26 mouse cellular contexts compared by ENCODE assay signal in genomic region chr19:38132481-38132880, GRCm38 (mm10). TPM values are rescaled to one million over a fixed set of nuclear protein-coding genes. Genes with fewer than 3 reads are reported as not detected.
DNase-seq lines count a peak whose midpoint lies in the region; ATAC-seq and TF ChIP-seq lines count a peak whose summit lies in the region.
"Had no signal": no experiment of that assay in that cellular context is flagged by ENCODE, and none has a peak within 500 bp of the region (broad histone marks: within the 10 kb centered on the region; RNA-seq: fewer than 3 reads in every experiment).

Pde6c (plus strand) TSS chr19:38132781.

- H3K4me2 ChIP-seq in liver, embryonic 13.5 days, result no peak within 1 kb of the TSS
- H3K4me2 ChIP-seq in liver, postnatal 0 days (ENCODE audit: low read depth, low read length), result peak within 1 kb of the TSS; percentile 33; the same call in 1 of the 2 replicates
- H3K4me2 ChIP-seq: embryonic facial prominence, embryonic 12.5 days; embryonic facial prominence, embryonic 15.5 days; heart, embryonic 15.5 days; hindbrain, embryonic 14.5 days had no signal

- no peaks in the 10 kb centered on the region for H3K27me3 ChIP-seq in liver, embryonic 13.5 days
- H3K27me3 ChIP-seq in liver, postnatal 0 days (ENCODE audit: insufficient read depth, low read length), result no peaks in the 10 kb centered on the region
- H3K27me3 ChIP-seq: embryonic facial prominence, embryonic 15.5 days; heart, embryonic 12.5 days had no signal

- no peaks in the 10 kb centered on the region for H3K36me3 ChIP-seq in liver, embryonic 13.5 days
- no peaks in the 10 kb centered on the region for H3K36me3 ChIP-seq in liver, postnatal 0 days (replicated peaks; ENCODE audit: insufficient read depth, low read length)
- H3K36me3 ChIP-seq: embryonic facial prominence, embryonic 12.5 days; embryonic facial prominence, embryonic 15.5 days; heart, embryonic 12.5 days; heart, embryonic 15.5 days; hindbrain, embryonic 10.5 days had no signal

- no peak for TF ChIP-seq EP300 in liver, postnatal 0 days (IDR thresholded peaks at IDR 0.05; ENCODE audit: low read depth)

- peak within 1 kb of the TSS; percentile 62 for H3K27ac ChIP-seq in liver, embryonic 13.5 days
- peak within 1 kb of the TSS; percentile 76 for H3K27ac ChIP-seq in liver, postnatal 0 days (ENCODE audit: low read depth)
- H3K27ac ChIP-seq: embryonic facial prominence, embryonic 12.5 days; embryonic facial prominence, embryonic 15.5 days; heart, embryonic 15.5 days; hindbrain, embryonic 10.5 days; hindbrain, embryonic 14.5 days had no signal

- peaks cover 13% of the 10 kb centered on the region for H3K4me1 ChIP-seq in liver, embryonic 13.5 days (replicated peaks)
- H3K4me1 ChIP-seq in liver, postnatal 0 days (ENCODE audit: insufficient read depth), result peaks cover 8% of the 10 kb centered on the region
- H3K4me1 ChIP-seq: embryonic facial prominence, embryonic 12.5 days; embryonic facial prominence, embryonic 15.5 days; heart, embryonic 15.5 days had no signal

- no peak for ATAC-seq in liver, embryonic 13.5 days (ENCODE audit: low read depth)
- ATAC-seq in liver, postnatal 0 days, result no peak
- ATAC-seq: CD4-positive, CD25-positive, alpha-beta regulatory T cell, adult 4 months; forebrain, embryonic 14.5 days had no signal

- no peaks in the 10 kb centered on the region for H3K9me3 ChIP-seq in liver, embryonic 13.5 days (replicated peaks)
- H3K9me3 ChIP-seq in liver, postnatal 0 days (ENCODE audit: low read length), result no peaks in the 10 kb centered on the region
- H3K9me3 ChIP-seq: embryonic facial prominence, embryonic 12.5 days; embryonic facial prominence, embryonic 15.5 days; heart, embryonic 12.5 days; heart, embryonic 15.5 days; hindbrain, embryonic 10.5 days had no signal

- no peak within 1 kb of the TSS for H3K4me3 ChIP-seq in liver, embryonic 13.5 days (replicated peaks)
- no peak within 1 kb of the TSS for H3K4me3 ChIP-seq in liver, postnatal 0 days (ENCODE audit: low read depth, low read length)
- H3K4me3 ChIP-seq: embryonic facial prominence, embryonic 12.5 days; embryonic facial prominence, embryonic 15.5 days; heart, embryonic 12.5 days; heart, embryonic 15.5 days; hindbrain, embryonic 10.5 days had no signal

- no peak for TF ChIP-seq CTCF in liver, postnatal 0 days (IDR thresholded peaks at IDR 0.05; ENCODE audit: low read depth)

- DNase-seq in retina, postnatal 1 day, result peak; percentile 23
- no peak for DNase-seq in retina, embryonic 14.5 days (ENCODE audit: low spot score)
- DNase-seq in liver, embryonic 13.5 days, result no peak
- DNase-seq in liver, postnatal 0 days, result no peak
- no peak for DNase-seq in spleen, adult 18-20 months
- no peak for DNase-seq in layer of hippocampus, adult 9-10 months (ENCODE audit: low spot score)
- DNase-seq: adrenal gland, adult 2 months; adrenal gland, postnatal 14 days; cerebellum, adult 11 months; cerebellum, adult 2 months; cerebellum, adult 9-11 months; gastrocnemius, postnatal 25 days; heart, adult 18-20 months; heart, postnatal 10 days; heart, postnatal 36 days had no signal

- no peak within 1 kb of the TSS for H3K9ac ChIP-seq in liver, embryonic 13.5 days
- H3K9ac ChIP-seq in liver, postnatal 0 days (replicated peaks), result no peak within 1 kb of the TSS
- H3K9ac ChIP-seq: embryonic facial prominence, embryonic 12.5 days; embryonic facial prominence, embryonic 15.5 days; heart, embryonic 12.5 days; heart, embryonic 15.5 days; hindbrain, embryonic 14.5 days had no signal

- WGBS in liver, embryonic 13.5 days (ENCODE audit: insufficient replicate concordance), result 58% methylated on average over 6 of the region's 6 CpGs
- WGBS in liver, postnatal 0 days (ENCODE audit: insufficient replicate concordance), result 69% methylated on average over 6 of the region's 6 CpGs

RNA-seq across cellular contexts. Expression of gene Pde6c, which starts in this region (rescaled TPM):
- 4.0 and 4.9 TPM in 2 replicates for polyA plus RNA-seq in liver, embryonic 13.5 days (2015; fragmentation: Nextera tagmentation; extraction: Ambion mirVana)
- polyA plus RNA-seq in liver, postnatal 0 days (2015; fragmentation: Nextera tagmentation; extraction: Ambion mirVana), result 24.7 and 28.2 TPM in 2 replicates
- polyA plus RNA-seq: adrenal gland, adult 2 months; C2C12; CD4-positive, CD25-positive, alpha-beta regulatory T cell, adult 4 months; embryonic facial prominence, embryonic 12.5 days; embryonic facial prominence, embryonic 15.5 days; forebrain, embryonic 11.5 days; gonadal fat pad, adult 2 months; heart, embryonic 12.5 days; heart, embryonic 15.5 days; hindbrain, embryonic 10.5 days had no signal
